In the genomic region with DNA sequence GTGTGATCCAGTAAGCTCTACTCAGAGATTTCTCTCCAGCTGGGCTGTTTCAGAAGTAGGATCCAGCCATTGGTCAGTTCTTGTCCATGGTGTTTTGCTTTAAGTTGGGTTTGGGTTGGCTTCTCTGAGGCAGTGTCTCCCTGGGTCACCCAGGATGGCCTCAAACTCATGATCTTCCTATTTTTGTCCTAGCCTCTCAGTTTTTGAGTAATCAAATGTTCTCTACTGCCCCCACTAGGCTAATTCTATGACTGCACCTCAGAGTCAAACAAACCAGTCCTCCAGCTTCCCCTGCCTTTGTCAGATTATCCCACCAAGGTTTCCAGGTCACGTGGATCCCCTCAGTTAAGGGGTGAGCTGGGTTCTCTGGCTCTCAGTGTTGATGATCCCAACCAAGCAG, we compare ENCODE assay signal across 8 mouse cellular contexts. TPM values are rescaled to one million over a fixed set of nuclear protein-coding genes. Genes with fewer than 3 reads are reported as not detected.
A peak's percentile ranks its signal among the peaks of the same experiment; 100 is the strongest.
DNase-seq lines count a peak whose midpoint lies in the region; ATAC-seq and TF ChIP-seq lines count a peak whose summit lies in the region.
"Had no signal": no experiment of that assay in that cellular context is flagged by ENCODE, and none has a peak within 500 bp of the region (broad histone marks: within the 10 kb centered on the region; RNA-seq: fewer than 3 reads in every experiment).

No protein-coding gene starts in this region.

- no peaks in the 10 kb centered on the region for H3K4me1 ChIP-seq in intestine, postnatal 0 days (replicated peaks; ENCODE audit: control insufficient read depth, insufficient read depth, low read length)
- no peaks in the 10 kb centered on the region for H3K4me1 ChIP-seq in intestine, embryonic 16.5 days (ENCODE audit: control insufficient read depth, insufficient read depth, low read length)
- H3K4me1 ChIP-seq: liver, embryonic 13.5 days had no signal

- no peak overlapping the region for H3K9ac ChIP-seq in intestine, postnatal 0 days (ENCODE audit: low read depth, low read length)
- no peak overlapping the region for H3K9ac ChIP-seq in intestine, embryonic 16.5 days (ENCODE audit: low read depth, low read length)
- H3K9ac ChIP-seq: liver, embryonic 13.5 days had no signal

- ATAC-seq in intestine, postnatal 0 days, result no peak
- no peak for ATAC-seq in intestine, embryonic 16.5 days

- H3K27ac ChIP-seq in intestine, postnatal 0 days (ENCODE audit: low read depth, low read length), result no peak overlapping the region
- no peak overlapping the region for H3K27ac ChIP-seq in intestine, embryonic 16.5 days (ENCODE audit: low read length)
- H3K27ac ChIP-seq: liver, embryonic 13.5 days had no signal

- TF ChIP-seq CTCF in intestine, postnatal 0 days (IDR thresholded peaks at IDR 0.05; ENCODE audit: low read depth), result peak; percentile 71

- DNase-seq in urinary bladder, postnatal 25 days (ENCODE audit: low spot score), result peak; percentile 19
- DNase-seq in urinary bladder, postnatal 10 days (ENCODE audit: low spot score), result no peak
- peak; percentile 77 to 87 for DNase-seq in cerebellum, postnatal 14 days
- peak; percentile 14 to 28 for DNase-seq in kidney, postnatal 4 days
- peak; percentile 42 for DNase-seq in thymus, postnatal 14 days
- DNase-seq: liver, embryonic 13.5 days had no signal

- no peaks in the 10 kb centered on the region for H3K27me3 ChIP-seq in intestine, postnatal 0 days (replicated peaks; ENCODE audit: control insufficient read depth, insufficient read depth, low read length)
- H3K27me3 ChIP-seq in intestine, embryonic 16.5 days (replicated peaks; ENCODE audit: control insufficient read depth, insufficient read depth, low read length), result no peaks in the 10 kb centered on the region
- H3K27me3 ChIP-seq: liver, embryonic 13.5 days had no signal

- H3K4me2 ChIP-seq in intestine, postnatal 0 days (replicated peaks; ENCODE audit: low read depth), result no peak overlapping the region
- no peak overlapping the region for H3K4me2 ChIP-seq in intestine, embryonic 16.5 days (ENCODE audit: low read depth, low read length)
- H3K4me2 ChIP-seq: liver, embryonic 13.5 days had no signal

- H3K36me3 ChIP-seq in intestine, postnatal 0 days (ENCODE audit: control insufficient read depth, insufficient read depth), result no peaks in the 10 kb centered on the region
- no peaks in the 10 kb centered on the region for H3K36me3 ChIP-seq in intestine, embryonic 16.5 days (ENCODE audit: control insufficient read depth, insufficient read depth, low read length)
- H3K36me3 ChIP-seq: liver, embryonic 13.5 days had no signal

- no peak overlapping the region for H3K4me3 ChIP-seq in intestine, postnatal 0 days (ENCODE audit: low read depth, low read length)
- no peak overlapping the region for H3K4me3 ChIP-seq in intestine, embryonic 16.5 days (ENCODE audit: low read length)
- H3K4me3 ChIP-seq: liver, embryonic 13.5 days had no signal

- WGBS in intestine, postnatal 0 days, result 3% methylated on average over 1 of the region's 1 CpGs
- WGBS in intestine, embryonic 16.5 days, result 4% methylated on average over 1 of the region's 1 CpGs

- no peaks in the 10 kb centered on the region for H3K9me3 ChIP-seq in intestine, postnatal 0 days (ENCODE audit: control insufficient read depth)
- H3K9me3 ChIP-seq in intestine, embryonic 16.5 days (ENCODE audit: control insufficient read depth, low read length), result no peaks in the 10 kb centered on the region
- H3K9me3 ChIP-seq: liver, embryonic 13.5 days had no signal

RNA-seq across cellular contexts. Expression of a gene that starts 13.8 kb away (rescaled TPM):
- polyA plus RNA-seq in intestine, postnatal 0 days (2015; fragmentation: Nextera tagmentation; extraction: Ambion mirVana), result 14.4 and 14.8 TPM in 2 replicates
- polyA plus RNA-seq in intestine, embryonic 16.5 days (2015; fragmentation: Nextera tagmentation; extraction: Ambion mirVana), result 20.1 and 22.4 TPM in 2 replicates
